Mouse (Mus musculus) embryonic facial prominence, embryonic 14.5 days (tissue): ENCODE measurements around the gene Epor. TPM values are rescaled to one million over a fixed set of nuclear protein-coding genes. Genes with fewer than 3 reads are reported as not detected.

Experiments
- ATAC-seq: fragments of 200-750 bp; cut with Nextera tagmentation; 2 replicates; pipeline ENCODE4 v1.8.0; 2017; ENCODE audit warnings: low read depth, moderate number of reproducible peaks, moderate TSS enrichment
- DNase-seq: peaks from one replicate; pipeline ENCODE4 v3.0.0-alpha.2; 2015; ENCODE audit warnings: low spot score
- H3K27ac ChIP-seq: fragments of 300-500 bp; sonication (generic); replicated peaks from 2 replicates; pipeline ENCODE4 v1.5.1; 2014; ENCODE audit warnings: low read depth, mild to moderate bottlenecking, low read length, moderate library complexity
- H3K27me3 ChIP-seq: fragments of 300-500 bp; sonication (generic); replicated peaks from 2 replicates; pipeline ENCODE4 v1.6.1; 2014; ENCODE audit warnings: low read length; ENCODE audit not compliant: control insufficient read depth, insufficient read depth
- H3K36me3 ChIP-seq: fragments of 300-500 bp; sonication (generic); 2 replicates; pipeline ENCODE4 v1.6.1; 2014; ENCODE audit warnings: low read length, mixed read lengths; ENCODE audit not compliant: control insufficient read depth, insufficient read depth
- H3K4me1 ChIP-seq: fragments of 300-500 bp; sonication (generic); 2 replicates; pipeline ENCODE4 v1.6.1; 2014; ENCODE audit warnings: antibody characterized with exemption, low read length; ENCODE audit not compliant: control insufficient read depth, insufficient read depth
- H3K4me2 ChIP-seq: fragments of 300-500 bp; sonication (generic); 2 replicates; pipeline ENCODE4 v1.6.1; 2014; ENCODE audit warnings: low read depth, mild to moderate bottlenecking, low read length, moderate library complexity, mixed read lengths
- H3K4me3 ChIP-seq: fragments of 300-500 bp; sonication (generic); 2 replicates; pipeline ENCODE4 v1.5.1; 2014; ENCODE audit warnings: low read depth, mild to moderate bottlenecking, low read length
- H3K9ac ChIP-seq: fragments of 300-500 bp; sonication (generic); 2 replicates; pipeline ENCODE4 v1.6.1; 2014; ENCODE audit warnings: low read depth, mild to moderate bottlenecking, low read length, moderate library complexity, mixed read lengths
- H3K9me3 ChIP-seq: fragments of 300-500 bp; sonication (generic); 2 replicates; pipeline ENCODE4 v1.6.1; 2016; ENCODE audit warnings: low read length; ENCODE audit not compliant: control insufficient read depth
- WGBS: fragments of 180-500 bp; shearing (Covaris S2); extraction: QIAGEN DNeasy Blood & Tissue Kit; methylation state at CpG from one replicate; pipeline ENCODE4 v1.1.7; 2014; 5-methylcytosine and 5-hydroxymethylcytosine counted together
- polyA plus RNA-seq: library from polyadenylated mRNA; unstranded; fragments of >200 nt; fragmentation: Nextera tagmentation; extraction: Ambion mirVana; gene quantifications from 2 replicates; pipeline ENCODE4 v1.2.1, GENCODE M21; 2014

Epor gene
- polyA plus RNA-seq, 1 experiment from 2014 or later: 4.4 TPM

DNA sequence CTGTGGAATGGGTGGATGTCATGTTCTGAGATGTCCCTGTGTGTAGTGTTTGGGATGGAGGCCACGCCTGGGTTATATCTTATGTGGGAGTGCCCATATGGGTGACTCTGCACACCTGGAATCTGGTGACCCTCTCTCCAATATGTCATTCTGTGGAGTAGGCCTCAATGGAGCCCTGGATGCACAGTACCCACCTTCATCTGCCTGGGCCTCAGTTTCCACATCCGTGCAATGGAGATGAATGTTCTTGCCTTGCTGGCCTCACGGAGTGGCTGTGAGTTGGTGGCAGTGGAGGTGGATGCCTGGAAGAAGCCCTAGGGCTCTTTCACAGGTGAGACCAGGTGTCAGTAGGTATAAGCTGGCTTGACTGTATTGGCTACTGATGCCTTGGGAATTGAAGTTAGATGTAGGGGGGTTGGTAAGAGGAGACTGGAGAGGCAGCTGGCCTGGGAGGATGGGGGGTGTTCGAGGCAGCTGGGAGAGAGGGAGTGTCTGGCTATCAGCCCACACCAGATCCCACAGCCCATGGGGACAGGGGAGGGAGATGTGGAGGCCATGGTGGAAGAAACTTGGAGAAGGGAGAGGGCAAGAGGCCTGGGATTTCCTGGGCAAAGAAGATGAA lies 25.0 kb downstream of the Epor start:
- Histone ChIP-seq H3K4me3 (no peak overlapping the region), H3K4me2 (no peak overlapping the region), H3K27ac (no peak overlapping the region), H3K9ac (no peak overlapping the region), H3K4me1 (no peaks in the 10 kb centered on the region; the same call in 1 of the 2 replicates), H3K9me3 (no peaks in the 10 kb centered on the region), H3K36me3 (no peaks in the 10 kb centered on the region), H3K27me3 (no peaks in the 10 kb centered on the region)
- ATAC-seq (no peak), DNase-seq (no peak)
- WGBS: 85% methylated on average over 4 of the region's 4 CpGs

DNA sequence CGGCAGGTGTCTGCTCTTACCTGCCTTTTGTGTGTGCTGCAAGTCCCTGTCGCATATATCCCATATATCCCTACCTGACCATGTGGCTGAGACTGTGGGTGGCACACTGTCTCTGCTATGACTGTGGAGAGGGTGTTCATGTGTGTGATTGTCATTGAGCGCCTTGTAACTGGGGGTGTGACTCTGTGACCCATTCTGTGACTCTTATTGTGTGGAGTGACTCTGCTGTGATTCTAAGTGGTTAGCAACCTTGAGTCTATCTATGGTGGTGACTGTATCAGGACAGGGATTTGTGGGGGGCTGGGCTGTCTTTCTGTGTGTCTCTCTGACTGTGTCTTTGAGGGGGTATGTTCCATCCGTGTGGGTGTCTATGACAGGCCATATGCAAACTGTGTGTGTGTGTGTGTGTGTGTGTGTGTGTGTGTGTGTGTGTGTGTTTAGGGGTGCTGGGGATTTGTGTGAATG lies 25.6 kb downstream of the Epor start:
- Histone ChIP-seq H3K27ac (no peak overlapping the region), H3K4me3 (peak overlapping the region; percentile 55), H3K36me3 (no peaks in the 10 kb centered on the region), H3K9ac (peak overlapping the region; percentile 74; the same call in 1 of the 2 replicates), H3K27me3 (no peaks in the 10 kb centered on the region), H3K9me3 (no peaks in the 10 kb centered on the region), H3K4me1 (no peaks in the 10 kb centered on the region; the same call in 1 of the 2 replicates), H3K4me2 (peak overlapping the region; percentile 59)
- 76% methylated on average over 4 of the region's 4 CpGs for WGBS
- ATAC-seq: no peak
- no peak for DNase-seq

DNA sequence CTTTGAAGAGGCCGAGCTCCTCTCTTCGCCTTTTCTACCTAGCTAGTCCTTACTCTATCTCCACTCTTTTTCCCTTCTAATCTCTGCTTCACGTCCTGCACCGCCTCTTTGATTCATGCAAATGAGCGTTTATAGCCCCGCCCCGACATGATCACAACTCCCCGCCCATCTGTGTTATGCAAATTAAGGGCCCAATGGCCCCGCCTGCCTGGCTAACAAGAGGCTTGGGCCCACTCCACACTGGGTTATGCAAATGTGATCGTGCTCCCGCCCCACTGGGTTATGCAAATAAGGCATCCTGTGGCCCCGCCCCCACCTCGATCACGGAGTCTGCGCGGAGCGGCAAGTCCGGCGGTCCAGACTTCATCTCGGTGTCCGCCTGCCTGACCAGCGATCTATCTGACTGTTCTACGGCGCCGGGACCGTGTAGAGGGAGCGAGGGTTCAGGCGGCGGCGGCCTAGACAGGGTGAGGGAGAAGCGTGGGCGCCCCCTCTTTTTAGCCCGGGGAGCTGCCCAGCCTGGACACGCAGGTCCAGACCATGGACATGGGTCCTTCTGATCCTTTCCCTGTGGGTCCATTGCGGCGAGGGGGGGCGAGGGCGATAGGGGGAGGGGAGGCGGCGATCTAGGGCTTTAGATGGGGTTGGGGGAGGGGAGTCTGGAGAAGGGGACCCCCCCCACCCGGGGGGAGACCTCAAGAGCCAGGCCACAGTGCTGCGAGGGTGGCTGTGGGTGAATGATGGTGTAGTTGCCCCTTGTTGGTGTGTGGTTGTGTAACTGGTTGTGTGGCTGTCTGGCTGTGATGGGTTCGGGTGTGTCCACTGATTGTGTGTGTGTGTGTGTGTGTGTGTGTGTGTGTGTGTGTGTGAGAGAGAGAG lies 26.4 kb downstream of the Epor start, which contains the start of gene Plppr2:
TSS of gene Plppr2 (plus strand) at position 342 of the 879 bp plus-strand sequence.
- H3K4me2 ChIP-seq: peak within 1 kb of the TSS; percentile 59
- no peaks in the 10 kb centered on the region for H3K36me3 ChIP-seq
- H3K4me1 ChIP-seq: no peaks in the 10 kb centered on the region; the same call in 1 of the 2 replicates
- ATAC-seq (peak; percentile 97), DNase-seq (peak; percentile 99)
- H3K27ac ChIP-seq: 0 out of 2 replicates have a peak within 1 kb of the TSS, but pooled peaks have one; percentile 15
- WGBS: 2% methylated on average over 32 of the region's 43 CpGs
- H3K9ac ChIP-seq: peak within 1 kb of the TSS; percentile 74
- no peaks in the 10 kb centered on the region for H3K9me3 ChIP-seq
- no peaks in the 10 kb centered on the region for H3K27me3 ChIP-seq
- peak within 1 kb of the TSS; percentile 55 for H3K4me3 ChIP-seq

DNA sequence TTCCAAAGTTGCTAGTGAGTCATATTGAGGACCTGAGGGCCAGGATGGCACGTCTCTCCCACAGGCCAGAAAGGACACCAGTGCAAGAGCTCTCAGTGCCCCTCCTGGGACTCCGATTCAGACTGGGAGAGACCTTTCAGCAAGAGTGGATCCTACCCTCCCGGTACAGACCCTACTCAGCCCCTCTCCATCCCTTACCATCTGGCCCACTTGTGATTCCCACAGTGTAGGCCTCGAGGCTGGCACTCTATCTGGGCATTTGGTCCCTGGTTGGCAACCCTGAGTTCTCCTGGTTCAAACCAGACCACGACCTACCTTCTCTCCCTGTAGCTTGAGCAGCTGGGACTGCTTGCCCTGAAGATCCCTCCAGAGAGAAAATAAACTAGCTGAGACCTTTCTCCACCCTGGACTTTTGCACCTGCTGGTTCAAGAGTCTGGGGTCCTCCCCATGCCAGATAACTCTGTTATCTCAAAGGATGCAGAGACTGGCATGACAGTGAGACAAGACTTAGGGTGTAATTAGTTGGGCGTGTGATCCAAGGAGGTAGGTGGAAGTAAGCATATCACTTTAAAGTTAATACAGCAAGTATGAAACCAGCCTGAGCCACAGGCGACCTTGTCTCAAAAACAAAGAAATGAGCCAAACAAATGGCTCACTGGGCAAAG lies 27.7 kb downstream of the Epor start:
- DNase-seq (no peak), ATAC-seq (no peak)
- 80% methylated on average over 7 of the region's 7 CpGs for WGBS
- Histone ChIP-seq H3K27me3 (no peaks in the 10 kb centered on the region), H3K9ac (no peak overlapping the region), H3K9me3 (no peaks in the 10 kb centered on the region), H3K36me3 (no peaks in the 10 kb centered on the region), H3K4me2 (no peak overlapping the region), H3K4me3 (no peak overlapping the region), H3K27ac (no peak overlapping the region), H3K4me1 (no peaks in the 10 kb centered on the region; the same call in 1 of the 2 replicates)

DNA sequence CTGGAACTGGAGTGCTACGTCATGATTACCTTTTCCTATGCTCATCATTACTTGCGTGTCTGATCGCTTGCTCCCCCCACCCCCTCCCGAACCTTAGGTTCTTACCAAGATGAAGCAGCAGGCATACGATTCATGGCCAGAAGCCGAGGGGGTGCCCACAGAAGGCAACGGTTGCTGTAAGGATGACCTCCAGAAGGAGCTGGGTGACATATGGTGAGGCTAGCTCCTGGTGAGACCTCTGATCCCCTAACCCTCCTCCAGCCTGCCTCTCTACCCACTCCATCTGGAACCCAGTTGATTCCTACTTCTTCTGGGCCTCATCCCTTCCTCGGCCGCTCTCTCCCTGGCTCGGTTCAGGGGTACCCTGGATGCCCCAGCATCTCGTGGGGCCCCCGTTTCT lies 29.3 kb downstream of the Epor start:
- no peak for ATAC-seq
- H3K9ac ChIP-seq: no peak overlapping the region
- WGBS: 93% methylated on average over 12 of the region's 12 CpGs

DNA sequence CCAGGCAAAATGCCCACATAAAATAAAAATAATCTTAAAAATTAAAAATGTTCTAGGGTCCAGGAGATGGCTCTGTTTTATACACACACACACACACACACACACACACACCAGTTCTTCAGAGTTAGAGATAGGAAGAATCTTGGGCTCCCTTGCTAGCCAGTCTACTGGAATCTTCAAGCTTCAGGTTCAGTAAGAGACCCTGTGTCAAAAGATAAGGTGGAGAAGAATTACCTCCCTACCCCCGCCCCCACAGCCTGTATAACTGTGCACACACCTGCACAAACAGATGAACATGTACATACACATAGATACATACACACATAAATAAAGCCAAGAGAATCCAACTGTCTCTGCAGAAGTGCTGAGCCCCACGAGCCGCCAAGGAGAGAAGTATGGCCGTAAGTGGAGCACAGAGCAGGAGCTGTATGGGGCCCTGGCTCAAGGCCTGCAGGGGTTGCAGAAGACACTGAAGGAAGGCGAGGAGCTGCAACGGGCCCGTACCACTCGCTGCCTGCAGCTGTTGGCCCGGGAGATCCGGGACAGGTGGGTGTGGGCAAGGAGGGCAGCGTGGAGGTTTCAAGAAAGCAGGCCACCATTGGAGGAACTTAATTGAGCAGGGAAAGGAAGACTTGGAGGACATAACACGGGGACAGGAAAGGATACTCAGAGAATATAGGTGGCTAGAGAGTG lies 30.7 kb downstream of the Epor start:
- H3K4me2 ChIP-seq: no peak overlapping the region
- no peaks in the 10 kb centered on the region for H3K9me3 ChIP-seq
- no peak overlapping the region for H3K9ac ChIP-seq
- no peak overlapping the region for H3K4me3 ChIP-seq
- WGBS: 52% methylated on average over 12 of the region's 12 CpGs
- H3K36me3 ChIP-seq: no peaks in the 10 kb centered on the region
- no peaks in the 10 kb centered on the region for H3K27me3 ChIP-seq
- no peak for DNase-seq
- H3K4me1 ChIP-seq: no peaks in the 10 kb centered on the region; the same call in 1 of the 2 replicates
- no peak for ATAC-seq
- no peak overlapping the region for H3K27ac ChIP-seq

More for the DNA sequence above, 29.3 kb downstream of the Epor start:
- no peak for DNase-seq
- Histone ChIP-seq H3K4me3 (no peak overlapping the region), H3K4me1 (no peaks in the 10 kb centered on the region; the same call in 1 of the 2 replicates), H3K36me3 (no peaks in the 10 kb centered on the region), H3K9me3 (no peaks in the 10 kb centered on the region), H3K27ac (no peak overlapping the region), H3K27me3 (no peaks in the 10 kb centered on the region), H3K4me2 (no peak overlapping the region)

DNA sequence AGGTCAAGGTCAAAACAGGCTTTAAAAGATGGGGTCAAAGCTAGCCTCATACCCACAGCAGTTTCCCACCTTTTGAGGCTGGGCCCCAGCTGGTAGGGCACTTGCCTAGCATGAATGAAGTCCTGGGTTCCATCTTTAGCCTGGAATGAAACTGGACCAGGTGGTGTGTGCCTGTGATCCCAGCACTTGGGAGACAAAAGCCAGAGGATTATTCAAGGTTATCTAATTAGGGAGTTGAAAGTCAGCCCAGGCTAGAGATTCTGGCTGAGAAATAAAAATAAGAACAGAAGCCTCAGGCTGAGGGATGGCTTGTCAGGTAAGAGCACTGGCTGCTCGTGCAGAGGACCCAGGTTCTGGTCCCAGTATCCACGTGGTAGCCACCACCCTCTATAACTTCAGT lies 31.3 kb downstream of the Epor start:
- no peak overlapping the region for H3K27ac ChIP-seq
- ATAC-seq (no peak), DNase-seq (no peak)
- no peak overlapping the region for H3K4me3 ChIP-seq
- no peaks in the 10 kb centered on the region; the same call in 1 of the 2 replicates for H3K4me1 ChIP-seq
- H3K9me3 ChIP-seq: no peaks in the 10 kb centered on the region
- H3K4me2 ChIP-seq: no peak overlapping the region
- no peak overlapping the region for H3K9ac ChIP-seq
- WGBS: 62% methylated on average over 2 of the region's 2 CpGs
- no peaks in the 10 kb centered on the region for H3K36me3 ChIP-seq
- H3K27me3 ChIP-seq: no peaks in the 10 kb centered on the region

DNA sequence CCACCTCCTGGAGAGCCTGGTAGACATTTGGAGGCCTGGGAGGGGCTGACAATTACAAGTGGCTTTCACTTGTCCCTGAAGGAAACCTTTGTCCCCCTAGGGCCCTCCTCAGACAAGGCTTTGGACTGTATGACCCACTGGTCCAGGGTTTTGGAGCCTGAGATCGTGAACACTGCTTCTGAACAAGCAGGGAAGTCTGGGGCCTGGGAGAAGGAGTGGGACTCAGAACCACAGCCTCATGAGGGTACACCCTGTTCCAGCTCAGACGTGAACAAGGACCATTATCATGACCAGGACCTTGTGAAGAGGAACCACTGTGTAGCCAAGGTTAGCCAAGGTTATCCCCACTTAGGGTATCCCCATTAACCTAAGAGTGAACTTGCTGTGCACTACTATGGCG lies 34.1 kb downstream of the Epor start:
- 85% methylated on average over 3 of the region's 3 CpGs for WGBS
- Histone ChIP-seq H3K36me3 (no peaks in the 10 kb centered on the region), H3K4me2 (no peak overlapping the region), H3K27me3 (no peaks in the 10 kb centered on the region), H3K9me3 (no peaks in the 10 kb centered on the region), H3K9ac (no peak overlapping the region), H3K4me1 (peaks cover 8% of the 10 kb centered on the region), H3K27ac (no peak overlapping the region), H3K4me3 (no peak overlapping the region)
- DNase-seq (no peak), ATAC-seq (no peak)
